Mouse (Mus musculus) thymus, adult 2 months (tissue): ENCODE data around the gene Clec1a.

Experiments used
- CTCF ChIP-seq: fragments of 200-500 bp; IDR thresholded peaks from 2 replicates; pipeline ENCODE4 v1.5.1; 2012; ENCODE audit warnings: mild to moderate bottlenecking, control low read depth, low read length, moderate library complexity, borderline replicate concordance; ENCODE audit not compliant: control insufficient read depth, poor library complexity, insufficient read depth; ENCODE audit errors: extremely low read depth
- POLR2A ChIP-seq: fragments of 200-500 bp; IDR thresholded peaks from 2 replicates; pipeline ENCODE4 v1.6.1; 2012; ENCODE audit warnings: mild to moderate bottlenecking, low read length, control low read depth, moderate library complexity; ENCODE audit not compliant: control insufficient read depth, poor library complexity, insufficient read depth; ENCODE audit errors: extremely low read depth

DNA sequence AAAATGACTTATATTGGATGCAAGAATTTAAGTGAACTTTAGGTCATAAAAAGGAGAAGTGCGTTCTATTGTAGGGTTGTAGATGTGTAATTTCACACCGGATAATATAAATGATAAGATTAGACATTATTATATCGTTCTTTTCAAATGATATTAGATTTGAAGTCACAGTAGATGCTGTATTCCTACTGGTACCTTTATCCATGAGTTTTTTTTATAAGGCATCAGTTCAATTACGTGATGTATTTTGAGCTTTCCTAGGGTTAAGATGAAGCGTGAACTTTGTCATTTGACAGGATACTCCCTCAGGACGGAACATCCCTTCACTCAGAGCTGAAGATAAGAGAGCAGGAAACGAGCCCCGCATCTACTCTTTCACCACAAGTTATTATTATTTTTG is 54.8 kb downstream of the Clec1a start, which contains the start of gene Clec1b:
- TF ChIP-seq CTCF, result no peak
- TF ChIP-seq POLR2A, result no peak
